Mouse (Mus musculus) lung, postnatal 0 days (tissue): ENCODE results near the gene Ccdc47. TPM values are rescaled to one million over a fixed set of nuclear protein-coding genes. Genes with fewer than 3 reads are reported as not detected.

ENCODE experiments used
- ATAC-seq: fragments of 200-750 bp; cut with Nextera tagmentation; 2 replicates; pipeline ENCODE4 v1.8.0; 2017; ENCODE audit warnings: moderate library complexity
- DNase-seq: peaks from one replicate; pipeline ENCODE4 v3.0.0-alpha.2; 2016; ENCODE audit warnings: low spot score
- H3K27ac ChIP-seq: fragments of 300-500 bp; sonication (generic); 2 replicates; pipeline ENCODE4 v1.5.1; 2014; ENCODE audit warnings: antibody characterized with exemption, mild to moderate bottlenecking, low read length, mixed read lengths
- H3K27me3 ChIP-seq: fragments of 300-500 bp; sonication (generic); replicated peaks from 2 replicates; pipeline ENCODE4 v1.6.1; 2014; ENCODE audit warnings: low read length, mixed read lengths; ENCODE audit not compliant: insufficient read depth
- H3K36me3 ChIP-seq: fragments of 300-500 bp; sonication (generic); 2 replicates; pipeline ENCODE4 v1.6.1; 2014; ENCODE audit warnings: low read length, mixed read lengths; ENCODE audit not compliant: insufficient read depth
- H3K4me1 ChIP-seq: fragments of 300-500 bp; sonication (generic); 2 replicates; pipeline ENCODE4 v1.6.1; 2014; ENCODE audit warnings: antibody characterized with exemption, low read depth, low read length, mixed read lengths; ENCODE audit not compliant: insufficient read depth
- H3K4me2 ChIP-seq: fragments of 300-500 bp; sonication (generic); replicated peaks from 2 replicates; pipeline ENCODE4 v1.6.1; 2014; ENCODE audit warnings: low read depth, mild to moderate bottlenecking, low read length, moderate library complexity, mixed read lengths
- H3K4me3 ChIP-seq: fragments of 300-500 bp; sonication (generic); 2 replicates; pipeline ENCODE4 v1.5.1; 2014; ENCODE audit warnings: low read depth, low read length
- H3K9ac ChIP-seq: fragments of 300-500 bp; sonication (generic); replicated peaks from 2 replicates; pipeline ENCODE4 v1.6.1; 2014; ENCODE audit warnings: low read depth, mild to moderate bottlenecking
- H3K9me3 ChIP-seq: fragments of 300-500 bp; sonication (generic); 2 replicates; pipeline ENCODE4 v1.6.1; 2016; ENCODE audit warnings: low read length, mixed read lengths
- CTCF ChIP-seq: IDR thresholded peaks from 2 replicates; pipeline ENCODE4 v1.5.1; 2016; ENCODE audit warnings: antibody characterized with exemption, mild to moderate bottlenecking
- EP300 ChIP-seq: IDR thresholded peaks from 2 replicates; pipeline ENCODE4 v1.6.1; 2016; ENCODE audit warnings: antibody characterized with exemption, mild to moderate bottlenecking, control low read depth
- WGBS: fragments of 180-500 bp; shearing (Covaris S2); extraction: QIAGEN DNeasy Blood & Tissue Kit; methylation state at CpG from one replicate; pipeline ENCODE4 v1.1.7; 2014; 5-methylcytosine and 5-hydroxymethylcytosine counted together
- polyA plus RNA-seq: library from polyadenylated mRNA; unstranded; fragments of >200 nt; fragmentation: Nextera tagmentation; extraction: Ambion mirVana; gene quantifications from 2 replicates; pipeline ENCODE4 v1.2.1, GENCODE M21; 2015

Ccdc47 gene
- polyA plus RNA-seq, 1 experiment from 2014 or later = 67.7 TPM

GRCm38 (mm10) chr11:106157154-106157553 is 59.0 kb downstream of the Ccdc47 start:
- no peak overlapping the region for H3K4me3 ChIP-seq
- H3K27me3 ChIP-seq = no peaks in the 10 kb centered on the region
- TF ChIP-seq CTCF = no peak
- TF ChIP-seq EP300 = no peak
- H3K9me3 ChIP-seq = no peaks in the 10 kb centered on the region
- 71% methylated on average over 7 of the region's 7 CpGs for WGBS
- ATAC-seq (no peak), DNase-seq (no peak)
- no peak overlapping the region for H3K4me2 ChIP-seq
- peaks cover 31% of the 10 kb centered on the region for H3K36me3 ChIP-seq
- no peak overlapping the region for H3K9ac ChIP-seq
- H3K27ac ChIP-seq = no peak overlapping the region
- peaks cover 15% of the 10 kb centered on the region for H3K4me1 ChIP-seq

- no peak overlapping the region for H3K27ac ChIP-seq
- no peak overlapping the region for H3K4me3 ChIP-seq
- H3K9ac ChIP-seq = no peak overlapping the region
- no peaks in the 10 kb centered on the region for H3K9me3 ChIP-seq
- ATAC-seq (no peak), DNase-seq (no peak)
- WGBS = 57% methylated on average over 1 of the region's 1 CpGs
- peaks cover 35% of the 10 kb centered on the region for H3K36me3 ChIP-seq
- no peak for TF ChIP-seq CTCF
- no peak for TF ChIP-seq EP300
- H3K4me1 ChIP-seq = peaks cover 15% of the 10 kb centered on the region
- H3K4me2 ChIP-seq = no peak overlapping the region
- H3K27me3 ChIP-seq = no peaks in the 10 kb centered on the region
These were observed 59.9 kb downstream of the Ccdc47 start for GRCm38 (mm10) chr11:106156257-106156656.

- no peak overlapping the region for H3K9ac ChIP-seq
- TF ChIP-seq EP300 (no peak), CTCF (no peak)
- H3K4me1 ChIP-seq = peaks cover 11% of the 10 kb centered on the region
- ATAC-seq (no peak), DNase-seq (no peak)
- H3K4me2 ChIP-seq = no peak overlapping the region
- H3K27ac ChIP-seq = no peak overlapping the region
- H3K4me3 ChIP-seq = no peak overlapping the region
- peaks cover 40% of the 10 kb centered on the region for H3K36me3 ChIP-seq
- H3K9me3 ChIP-seq = no peaks in the 10 kb centered on the region
- WGBS = 49% methylated on average over 3 of the region's 3 CpGs
- H3K27me3 ChIP-seq = no peaks in the 10 kb centered on the region
These were observed 60.4 kb downstream of the Ccdc47 start for GRCm38 (mm10) chr11:106155761-106156160.

GRCm38 (mm10) chr11:106154770-106155169 is 61.4 kb downstream of the Ccdc47 start:
- WGBS = 72% methylated on average over 2 of the region's 2 CpGs
- Histone ChIP-seq H3K27ac (no peak overlapping the region), H3K4me1 (peaks cover 8% of the 10 kb centered on the region), H3K36me3 (peaks cover 50% of the 10 kb centered on the region), H3K9me3 (no peaks in the 10 kb centered on the region), H3K27me3 (no peaks in the 10 kb centered on the region), H3K4me2 (no peak overlapping the region), H3K4me3 (no peak overlapping the region), H3K9ac (no peak overlapping the region)
- DNase-seq = no peak
- no peak for ATAC-seq
- TF ChIP-seq CTCF (no peak), EP300 (no peak)

GRCm38 (mm10) chr11:106154091-106154490 is 62.1 kb downstream of the Ccdc47 start:
- H3K36me3 ChIP-seq = peaks cover 57% of the 10 kb centered on the region
- no peaks in the 10 kb centered on the region for H3K27me3 ChIP-seq
- no peak for TF ChIP-seq EP300
- no peak for TF ChIP-seq CTCF
- no peak for DNase-seq
- peaks cover 8% of the 10 kb centered on the region for H3K4me1 ChIP-seq
- H3K9ac ChIP-seq = no peak overlapping the region
- H3K9me3 ChIP-seq = no peaks in the 10 kb centered on the region
- no peak for ATAC-seq
- WGBS = 66% methylated on average over 5 of the region's 5 CpGs
- H3K4me2 ChIP-seq = no peak overlapping the region
- no peak overlapping the region for H3K27ac ChIP-seq
- no peak overlapping the region for H3K4me3 ChIP-seq

- Histone ChIP-seq H3K9ac (no peak overlapping the region), H3K27me3 (no peaks in the 10 kb centered on the region), H3K4me2 (no peak overlapping the region), H3K9me3 (no peaks in the 10 kb centered on the region), H3K36me3 (peaks cover 62% of the 10 kb centered on the region), H3K4me1 (no peaks in the 10 kb centered on the region; the same call in 1 of the 2 replicates), H3K4me3 (no peak overlapping the region), H3K27ac (no peak overlapping the region)
- TF ChIP-seq EP300 = no peak
- TF ChIP-seq CTCF = no peak
- no peak for DNase-seq
- ATAC-seq = no peak
- WGBS = 69% methylated on average over 8 of the region's 8 CpGs
These were observed 64.0 kb downstream of the Ccdc47 start for GRCm38 (mm10) chr11:106152132-106152531.

- ATAC-seq = no peak
- TF ChIP-seq EP300 = no peak
- TF ChIP-seq CTCF = no peak
These were observed 64.9 kb downstream of the Ccdc47 start for GRCm38 (mm10) chr11:106151219-106151618.

More at GRCm38 (mm10) chr11:106151219-106151618, 64.9 kb downstream of the Ccdc47 start:
- Histone ChIP-seq H3K9me3 (no peaks in the 10 kb centered on the region), H3K4me3 (no peak overlapping the region), H3K27me3 (no peaks in the 10 kb centered on the region), H3K4me2 (no peak overlapping the region), H3K27ac (no peak overlapping the region), H3K36me3 (peaks cover 57% of the 10 kb centered on the region), H3K9ac (no peak overlapping the region), H3K4me1 (no peaks in the 10 kb centered on the region; the same call in 1 of the 2 replicates)
- 82% methylated on average over 3 of the region's 3 CpGs for WGBS
- DNase-seq = no peak

Other genes with a start within 250 kb of the Ccdc47 start
- gene Ace, start 248.4 kb downstream of the Ccdc47 start, polyA plus RNA-seq = 73.6 and 74.6 TPM in 2 replicates
- 2.0 and 2.1 TPM in 2 replicates for gene Ace3, start 221.7 kb downstream of the Ccdc47 start, polyA plus RNA-seq
- 0.14 and 0.32 TPM in 2 replicates for gene Kcnh6, start 208.2 kb downstream of the Ccdc47 start, polyA plus RNA-seq
- 26.6 and 28.9 TPM in 2 replicates for gene Dcaf7, start 179.5 kb downstream of the Ccdc47 start, polyA plus RNA-seq
- gene Taco1, start 150.3 kb downstream of the Ccdc47 start, polyA plus RNA-seq = 5.1 and 5.7 TPM in 2 replicates
- 25.3 and 26.0 TPM in 2 replicates for gene Map3k3, start 131.7 kb downstream of the Ccdc47 start, polyA plus RNA-seq
- gene Gm10840, start 55.5 kb downstream of the Ccdc47 start, polyA plus RNA-seq = not detected in 2 replicates
- gene Limd2, start 55.5 kb downstream of the Ccdc47 start, polyA plus RNA-seq = 225 and 226 TPM in 2 replicates
- gene Strada, start 14.2 kb downstream of the Ccdc47 start, polyA plus RNA-seq = 14.9 and 15.4 TPM in 2 replicates
- 35.3 and 38.4 TPM in 2 replicates for gene Ddx42, start 582 bp upstream of the Ccdc47 start, polyA plus RNA-seq
- 18.7 and 19.0 TPM in 2 replicates for gene Ftsj3, start 39.7 kb upstream of the Ccdc47 start, polyA plus RNA-seq
- 150 and 153 TPM in 2 replicates for gene Psmc5, start 39.8 kb upstream of the Ccdc47 start, polyA plus RNA-seq
- gene Smarcd2, start 56.6 kb upstream of the Ccdc47 start, polyA plus RNA-seq = 46.9 and 55.5 TPM in 2 replicates
- 0.06 and 0.07 TPM in 2 replicates for gene Tcam1, start 60.3 kb upstream of the Ccdc47 start, polyA plus RNA-seq
- gene Gh, start 85.5 kb upstream of the Ccdc47 start, polyA plus RNA-seq = not detected in 2 replicates
- gene Cd79b, start 98.4 kb upstream of the Ccdc47 start, polyA plus RNA-seq = 10.8 and 11.8 TPM in 2 replicates
- 0.04 TPM in 1 of 2 replicates, not detected in the other for gene Scn4a, start 136.9 kb upstream of the Ccdc47 start, polyA plus RNA-seq
- 8.9 and 10.2 TPM in 2 replicates for gene Prr29, start 149.1 kb upstream of the Ccdc47 start, polyA plus RNA-seq
- gene Icam2, start 171.7 kb upstream of the Ccdc47 start, polyA plus RNA-seq = 284 and 329 TPM in 2 replicates